ENCODE assay signal across 8 mouse cellular contexts in genomic region chr7:143829504-143830331, GRCm38 (mm10). TPM values are rescaled to one million over a fixed set of nuclear protein-coding genes. Genes with fewer than 3 reads are reported as not detected.
A peak's percentile ranks its signal among the peaks of the same experiment; 100 is the strongest.
DNase-seq lines count a peak whose midpoint lies in the region; ATAC-seq lines count a peak whose summit lies in the region.

No protein-coding gene starts in this region.

- peak overlapping the region; percentile 90 for H3K4me2 ChIP-seq in hindbrain, embryonic 12.5 days (replicated peaks)

- WGBS in hindbrain, embryonic 12.5 days: under 1% methylated on average over 37 of the region's 37 CpGs

- peak overlapping the region; percentile 93 for H3K27ac ChIP-seq in hindbrain, embryonic 12.5 days

- H3K27me3 ChIP-seq in hindbrain, embryonic 12.5 days: no peaks in the 10 kb centered on the region

- H3K9me3 ChIP-seq in hindbrain, embryonic 12.5 days (replicated peaks): no peaks in the 10 kb centered on the region

- peak overlapping the region; percentile 58 for H3K4me3 ChIP-seq in hindbrain, embryonic 12.5 days

- no peaks in the 10 kb centered on the region for H3K36me3 ChIP-seq in hindbrain, embryonic 12.5 days

- DNase-seq in MN1 (ENCODE audit: low spot score): peak; percentile 96
- DNase-seq in cerebellum, adult 9-10 months: peak; percentile 95
- DNase-seq in frontal cortex, adult 2 months (ENCODE audit: extremely low spot score in 1 of 2, low spot score in 1 of 2): peak; percentile 96 to 97
- peak; percentile 93 to 97 for DNase-seq in layer of hippocampus, postnatal 14 days (ENCODE audit: low spot score in 2 of 2)
- peak; percentile 94 for DNase-seq in lung, postnatal 14 days
- peak; percentile 92 for DNase-seq in retina, adult 2 months (ENCODE audit: low read depth, low spot score)
- DNase-seq in thymus, postnatal 36 days: peak; percentile 92 to 97

- peaks cover 46% of the 10 kb centered on the region for H3K4me1 ChIP-seq in hindbrain, embryonic 12.5 days

- H3K9ac ChIP-seq in hindbrain, embryonic 12.5 days: peak overlapping the region; percentile 81

- ATAC-seq in hindbrain, embryonic 12.5 days (ENCODE audit: low FRiP score): peak; percentile 99

RNA-seq across cellular contexts. Expression of gene Dhcr7, which starts 6.8 kb away (rescaled TPM):
- 55.5 and 58.7 TPM in 2 replicates for polyA plus RNA-seq in frontal cortex, adult 2 months (2012; rRNA removed)
- 64.3 and 64.4 TPM in 2 replicates for polyA plus RNA-seq in hindbrain, embryonic 12.5 days (2016; fragmentation: Nextera tagmentation; extraction: Ambion mirVana)
- total RNA-seq in layer of hippocampus, postnatal 14 days (2021): 10 to 100 TPM; 66.2 to 69.8 TPM

RNA-seq across cellular contexts. Expression of gene Nadsyn1, which starts 7.1 kb away (rescaled TPM):
- polyA plus RNA-seq in frontal cortex, adult 2 months (2012; rRNA removed): 7.1 and 7.9 TPM in 2 replicates
- 9.0 and 9.1 TPM in 2 replicates for polyA plus RNA-seq in hindbrain, embryonic 12.5 days (2016; fragmentation: Nextera tagmentation; extraction: Ambion mirVana)
- 1 to 10 TPM; 5.7 to 6.3 TPM for total RNA-seq in layer of hippocampus, postnatal 14 days (2021)

RNA-seq across cellular contexts. Expression of gene Gm498, which starts 36.9 kb away (rescaled TPM):
- polyA plus RNA-seq in frontal cortex, adult 2 months (2012; rRNA removed): not detected in 2 replicates
- polyA plus RNA-seq in hindbrain, embryonic 12.5 days (2016; fragmentation: Nextera tagmentation; extraction: Ambion mirVana): not detected in 2 replicates
- not detected for total RNA-seq in layer of hippocampus, postnatal 14 days (2021)

RNA-seq across cellular contexts. Expression of gene Mrgpre, which starts 45.4 kb away (rescaled TPM):
- polyA plus RNA-seq in frontal cortex, adult 2 months (2012; rRNA removed): 6.2 and 6.3 TPM in 2 replicates
- polyA plus RNA-seq in hindbrain, embryonic 12.5 days (2016; fragmentation: Nextera tagmentation; extraction: Ambion mirVana): 3.0 and 4.2 TPM in 2 replicates
- total RNA-seq in layer of hippocampus, postnatal 14 days (2021): 1 to 10 TPM; 5.5 to 6.1 TPM

Comparison
In these comparisons a context has a peak if more than half of its experiments do, and no peak if none do; other contexts are left out.
1. Peak in every context shown above with its lines: DNase-seq, ATAC-seq, H3K4me3 ChIP-seq and H3K27ac ChIP-seq.